Mouse (Mus musculus) neural tube, embryonic 11.5 days (tissue): ENCODE measurements at regions not wholly inside any gene's neighbourhood (a gene's known extent, or its start where the extent isn't known, plus 50 kb on each side); places are given as distances from the start of the nearest gene placed in this dataset.

Source experiments
- ATAC-seq: fragments of 200-750 bp; cut with Nextera tagmentation; 2 replicates; pipeline ENCODE4 v1.8.0; 2017; ENCODE audit warnings: moderate number of reproducible peaks, mild to moderate bottlenecking, moderate TSS enrichment, moderate library complexity; ENCODE audit not compliant: insufficient read depth, low FRiP score, low TSS enrichment
- DNase-seq: peaks from one replicate; pipeline ENCODE4 v3.0.0-alpha.2; 2015; ENCODE audit warnings: low spot score
- H3K27ac ChIP-seq: fragments of 300-500 bp; sonication (generic); 2 replicates; pipeline ENCODE4 v1.5.1; 2014; ENCODE audit warnings: low read depth, mild to moderate bottlenecking, low read length
- H3K27me3 ChIP-seq: fragments of 300-500 bp; sonication (generic); 2 replicates; pipeline ENCODE4 v1.6.1; 2014; ENCODE audit warnings: mild to moderate bottlenecking, low read length, mixed read lengths; ENCODE audit not compliant: control insufficient read depth, insufficient read depth
- H3K36me3 ChIP-seq: fragments of 300-500 bp; sonication (generic); 2 replicates; pipeline ENCODE4 v1.6.1; 2014; ENCODE audit warnings: mild to moderate bottlenecking, low read length, moderate library complexity, mixed read lengths; ENCODE audit not compliant: control insufficient read depth, insufficient read depth
- H3K4me1 ChIP-seq: fragments of 300-500 bp; sonication (generic); 2 replicates; pipeline ENCODE4 v1.6.1; 2014; ENCODE audit warnings: low read length, mixed read lengths; ENCODE audit not compliant: control insufficient read depth, insufficient read depth
- H3K4me2 ChIP-seq: fragments of 300-500 bp; sonication (generic); 2 replicates; pipeline ENCODE4 v1.6.1; 2014; ENCODE audit warnings: low read depth, mild to moderate bottlenecking, moderate library complexity
- H3K4me3 ChIP-seq: fragments of 300-500 bp; sonication (generic); 2 replicates; pipeline ENCODE4 v1.5.1; 2014; ENCODE audit warnings: low read depth, low read length
- H3K9ac ChIP-seq: fragments of 300-500 bp; sonication (generic); 2 replicates; pipeline ENCODE4 v1.6.1; 2014; ENCODE audit warnings: mild to moderate bottlenecking, low read length
- H3K9me3 ChIP-seq: fragments of 300-500 bp; sonication (generic); 2 replicates; pipeline ENCODE4 v1.6.1; 2016; ENCODE audit warnings: low read length; ENCODE audit not compliant: control insufficient read depth
- WGBS: fragments of 180-500 bp; shearing (Covaris S2); extraction: QIAGEN DNeasy Blood & Tissue Kit; methylation state at CpG from one replicate; pipeline ENCODE4 v1.1.7; 2014; 5-methylcytosine and 5-hydroxymethylcytosine counted together

DNA sequence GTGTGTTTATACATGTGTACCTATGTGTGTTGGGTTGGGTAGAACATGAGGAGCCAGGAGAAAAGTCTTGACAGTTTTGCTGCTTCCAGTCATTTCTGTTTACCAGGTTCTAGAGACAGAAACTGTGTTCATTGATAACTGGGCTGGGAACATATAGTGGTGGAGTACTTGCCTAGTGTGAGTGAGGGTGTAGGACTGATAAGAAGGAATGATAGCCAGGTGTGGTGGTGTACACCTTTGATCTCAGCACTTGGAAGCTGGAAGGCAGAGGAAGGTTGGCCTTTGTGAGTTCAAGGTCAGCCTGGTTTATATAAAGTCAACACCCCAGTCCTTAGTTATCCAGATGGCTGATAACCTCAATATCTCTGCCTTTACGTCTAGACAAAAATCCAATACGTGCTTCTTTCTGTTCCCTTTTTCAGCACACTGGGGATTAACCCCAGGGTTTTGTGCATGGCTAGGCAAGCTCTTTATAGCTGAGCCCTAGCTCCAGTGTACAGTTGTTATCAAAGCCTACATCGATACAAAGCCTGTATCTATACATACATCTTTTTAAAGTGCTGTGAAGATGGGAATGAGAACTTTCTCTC lies 75.8 kb upstream of the Ptch1 start:
- Histone ChIP-seq H3K9me3 (no peaks in the 10 kb centered on the region), H3K27me3 (no peaks in the 10 kb centered on the region), H3K36me3 (no peaks in the 10 kb centered on the region), H3K4me2 (no peak overlapping the region), H3K4me3 (no peak overlapping the region), H3K4me1 (no peaks in the 10 kb centered on the region), H3K9ac (no peak overlapping the region), H3K27ac (no peak overlapping the region)
- 86% methylated on average over 3 of the region's 3 CpGs for WGBS
- ATAC-seq = no peak
- no peak for DNase-seq

DNA sequence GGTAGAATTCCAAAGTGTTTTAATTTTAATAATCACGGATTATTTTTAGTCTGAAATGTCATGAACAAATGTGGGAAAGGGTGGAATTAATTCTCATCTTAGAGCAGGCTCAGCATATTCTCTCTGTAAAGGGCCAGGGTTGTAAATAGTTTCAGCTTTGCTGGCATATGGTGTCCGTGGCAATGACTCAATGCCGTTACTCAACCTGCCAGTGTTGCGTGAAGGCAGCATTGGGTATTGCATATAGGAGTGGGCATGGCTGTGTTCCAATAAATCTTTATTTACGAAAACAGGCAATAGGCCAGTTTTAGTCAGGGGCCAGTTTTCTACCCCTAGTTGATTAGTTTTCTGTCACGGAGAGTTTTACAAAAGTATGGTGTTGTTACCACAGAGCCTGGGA lies 81.1 kb upstream of the Ptch1 start:
- no peak overlapping the region for H3K27ac ChIP-seq
- H3K27me3 ChIP-seq = no peaks in the 10 kb centered on the region
- H3K4me2 ChIP-seq = no peak overlapping the region
- no peak overlapping the region for H3K9ac ChIP-seq
- DNase-seq = no peak
- no peak overlapping the region for H3K4me3 ChIP-seq
- H3K9me3 ChIP-seq = no peaks in the 10 kb centered on the region
- no peaks in the 10 kb centered on the region for H3K4me1 ChIP-seq
- WGBS = 87% methylated on average over 6 of the region's 6 CpGs
- no peaks in the 10 kb centered on the region for H3K36me3 ChIP-seq
- no peak for ATAC-seq

DNA sequence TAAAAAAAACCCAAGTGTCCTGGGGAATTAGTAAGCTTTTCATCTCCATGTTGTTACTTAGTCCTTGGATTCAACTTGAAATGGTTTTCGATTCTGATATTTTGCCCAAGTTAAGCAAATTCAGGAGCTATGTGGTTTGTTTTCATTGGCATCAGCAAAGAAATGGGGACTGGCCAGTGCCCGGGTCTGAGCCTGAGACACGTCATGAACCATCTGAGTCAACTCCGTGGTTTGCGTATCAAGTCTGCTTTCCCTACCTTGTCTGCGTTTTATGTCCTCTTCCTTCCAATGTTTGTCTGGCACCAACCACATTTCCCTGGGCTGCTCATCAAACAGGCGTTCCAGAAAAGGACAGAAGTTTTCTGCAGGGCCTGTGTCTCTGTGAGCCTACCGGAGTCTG lies 83.7 kb upstream of the Ptch1 start:
- H3K4me1 ChIP-seq = no peaks in the 10 kb centered on the region
- no peak overlapping the region for H3K4me2 ChIP-seq
- ATAC-seq = no peak
- no peak overlapping the region for H3K4me3 ChIP-seq
- DNase-seq = no peak
- H3K36me3 ChIP-seq = no peaks in the 10 kb centered on the region
- no peak overlapping the region for H3K9ac ChIP-seq
- no peaks in the 10 kb centered on the region for H3K27me3 ChIP-seq
- no peak overlapping the region for H3K27ac ChIP-seq
- WGBS = 92% methylated on average over 8 of the region's 8 CpGs
- no peaks in the 10 kb centered on the region for H3K9me3 ChIP-seq

DNA sequence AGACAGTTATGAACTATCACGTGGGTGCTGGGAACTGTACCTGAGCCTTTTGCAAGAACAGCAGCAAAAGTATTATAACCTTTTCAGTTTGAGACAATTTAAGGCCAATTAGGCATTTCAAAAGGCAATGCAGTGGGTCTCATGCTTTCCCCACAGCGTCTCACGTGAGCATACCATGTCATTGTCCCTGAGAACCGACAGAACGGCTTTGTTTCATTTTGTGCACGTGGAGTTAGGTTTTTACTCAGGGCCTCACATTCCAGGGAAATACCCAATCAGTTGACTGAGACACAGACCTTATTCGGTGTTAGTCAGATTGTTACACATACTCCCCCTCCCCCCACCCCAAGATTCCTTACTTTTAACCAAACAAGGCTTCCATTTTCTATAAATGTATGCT lies 86.0 kb upstream of the Ptch1 start:
- Histone ChIP-seq H3K27me3 (no peaks in the 10 kb centered on the region), H3K4me3 (no peak overlapping the region), H3K36me3 (no peaks in the 10 kb centered on the region), H3K4me2 (no peak overlapping the region), H3K27ac (no peak overlapping the region), H3K9me3 (no peaks in the 10 kb centered on the region), H3K4me1 (no peaks in the 10 kb centered on the region), H3K9ac (no peak overlapping the region)
- 90% methylated on average over 7 of the region's 7 CpGs for WGBS
- no peak for ATAC-seq
- no peak for DNase-seq

DNA sequence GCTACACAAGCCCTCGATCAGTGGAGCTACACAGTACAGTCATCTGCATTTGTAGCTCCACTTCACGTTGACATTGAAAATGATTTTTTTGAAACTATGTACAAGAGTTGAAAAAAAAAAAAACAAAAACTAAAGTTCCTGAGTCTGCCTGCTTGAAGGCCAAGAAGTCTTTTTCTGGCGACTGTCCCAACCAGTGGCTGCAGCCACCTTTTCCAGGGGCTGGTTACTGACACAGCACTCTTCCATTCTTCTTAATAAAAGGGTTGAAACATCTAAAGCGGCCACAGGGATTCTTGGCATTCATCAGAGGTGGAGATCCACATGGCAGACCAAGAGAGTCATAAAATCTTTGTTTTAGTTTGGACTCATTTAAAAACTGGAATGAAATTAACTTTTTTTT lies 87.0 kb upstream of the Ptch1 start:
- H3K36me3 ChIP-seq = no peaks in the 10 kb centered on the region
- no peak overlapping the region for H3K4me3 ChIP-seq
- ATAC-seq (no peak), DNase-seq (no peak)
- no peaks in the 10 kb centered on the region for H3K9me3 ChIP-seq
- no peak overlapping the region for H3K4me2 ChIP-seq
- H3K27me3 ChIP-seq = no peaks in the 10 kb centered on the region
- H3K9ac ChIP-seq = no peak overlapping the region
- H3K4me1 ChIP-seq = no peaks in the 10 kb centered on the region
- no peak overlapping the region for H3K27ac ChIP-seq
- 87% methylated on average over 4 of the region's 4 CpGs for WGBS

DNA sequence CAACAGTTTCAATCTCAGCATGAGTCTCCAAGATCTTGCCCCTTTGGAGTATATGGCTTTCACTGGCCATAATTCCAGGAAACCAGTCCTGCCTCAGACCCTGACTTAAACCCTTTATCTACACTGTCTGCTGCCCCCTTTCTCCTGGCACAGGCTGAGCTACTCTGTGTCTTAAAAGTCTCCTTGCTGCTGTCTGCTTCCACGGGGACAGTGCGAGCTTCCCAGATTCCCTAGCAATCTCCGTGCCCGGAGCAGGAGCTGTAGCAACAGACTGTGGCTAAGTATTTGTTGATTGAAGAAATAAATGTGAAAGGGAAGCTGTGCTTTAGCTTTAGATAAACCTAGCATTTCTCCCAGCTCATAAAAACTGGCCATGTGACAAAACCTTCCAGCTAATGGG lies 95.2 kb upstream of the Ptch1 start:
- H3K4me2 ChIP-seq = no peak overlapping the region
- DNase-seq (no peak), ATAC-seq (no peak)
- H3K4me1 ChIP-seq = no peaks in the 10 kb centered on the region; the same call in 1 of the 2 replicates
- WGBS = 13% methylated on average over 4 of the region's 4 CpGs
- H3K27ac ChIP-seq = no peak overlapping the region
- no peak overlapping the region for H3K4me3 ChIP-seq
- no peak overlapping the region for H3K9ac ChIP-seq
- H3K27me3 ChIP-seq = no peaks in the 10 kb centered on the region
- no peaks in the 10 kb centered on the region for H3K9me3 ChIP-seq
- H3K36me3 ChIP-seq = no peaks in the 10 kb centered on the region

DNA sequence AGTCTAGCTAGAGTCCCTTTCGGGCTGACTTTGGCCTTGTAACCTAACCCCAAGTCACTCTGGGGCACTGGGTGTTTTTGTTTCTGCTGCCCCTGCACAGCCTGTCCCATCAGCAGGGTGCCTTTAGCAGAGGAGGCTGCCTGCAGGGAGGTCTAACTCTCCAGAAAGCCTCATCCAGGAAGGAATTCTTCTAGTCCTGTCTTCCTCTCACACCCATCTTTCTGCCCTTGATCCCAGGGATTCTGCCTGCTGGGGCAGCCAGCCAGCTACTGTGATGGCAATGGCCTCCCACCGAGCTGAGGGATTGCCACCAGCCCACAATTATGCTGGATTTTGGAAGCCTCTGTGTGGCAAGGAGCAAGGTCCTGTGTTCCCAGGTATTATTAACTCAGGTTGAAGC lies 95.6 kb upstream of the Ptch1 start:
- no peaks in the 10 kb centered on the region; the same call in 1 of the 2 replicates for H3K4me1 ChIP-seq
- no peaks in the 10 kb centered on the region for H3K27me3 ChIP-seq
- 9% methylated on average over 2 of the region's 2 CpGs for WGBS
- no peaks in the 10 kb centered on the region for H3K9me3 ChIP-seq
- H3K4me3 ChIP-seq = no peak overlapping the region
- H3K4me2 ChIP-seq = no peak overlapping the region
- no peak overlapping the region for H3K9ac ChIP-seq
- no peak overlapping the region for H3K27ac ChIP-seq
- ATAC-seq (no peak), DNase-seq (no peak)
- H3K36me3 ChIP-seq = no peaks in the 10 kb centered on the region

DNA sequence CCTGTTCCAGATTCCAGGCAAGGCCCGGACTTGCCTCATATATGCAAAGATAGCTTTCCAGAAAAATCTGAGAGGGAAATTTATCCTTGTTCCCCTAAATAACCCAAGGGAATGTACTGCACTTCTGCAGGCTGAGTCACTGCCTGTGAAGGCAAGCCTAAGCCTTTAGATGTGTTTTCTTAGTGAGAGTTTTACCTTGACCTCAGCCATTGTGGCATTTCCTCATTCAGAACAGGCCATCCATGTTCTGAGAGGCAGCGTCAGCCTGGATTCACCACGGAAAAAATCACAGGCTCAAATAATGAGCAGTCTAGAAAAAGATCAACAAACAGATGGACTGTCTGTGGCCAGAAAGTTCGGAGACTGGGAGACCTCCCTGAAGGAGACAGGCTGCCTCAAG lies 99.0 kb upstream of the Ptch1 start:
- no peak for DNase-seq
- H3K27ac ChIP-seq = no peak overlapping the region
- H3K4me2 ChIP-seq = no peak overlapping the region
- no peak for ATAC-seq
- H3K4me3 ChIP-seq = no peak overlapping the region
- no peak overlapping the region for H3K9ac ChIP-seq
- no peaks in the 10 kb centered on the region for H3K9me3 ChIP-seq
- no peaks in the 10 kb centered on the region; the same call in 1 of the 2 replicates for H3K4me1 ChIP-seq
- no peaks in the 10 kb centered on the region for H3K27me3 ChIP-seq
- H3K36me3 ChIP-seq = no peaks in the 10 kb centered on the region
- WGBS = 64% methylated on average over 4 of the region's 4 CpGs

DNA sequence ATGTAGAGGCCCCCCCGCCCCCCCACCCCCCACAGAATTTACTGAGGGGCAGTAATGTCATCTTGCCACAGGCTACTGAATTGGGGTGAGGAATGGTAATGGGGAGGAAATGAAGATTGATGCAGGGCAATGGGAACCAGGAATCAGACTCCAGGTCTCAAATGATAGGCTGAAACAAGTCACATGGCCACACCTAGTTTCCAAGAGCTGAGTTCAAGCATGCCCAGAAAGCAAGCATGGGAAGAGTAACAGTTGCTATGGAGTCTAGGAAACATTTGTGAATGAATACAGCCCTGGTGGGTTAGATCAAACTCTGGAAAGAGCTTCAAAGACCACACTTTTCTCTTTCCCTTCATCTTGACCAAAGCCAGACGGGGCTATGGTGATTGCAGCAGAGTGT lies 104.3 kb upstream of the Ptch1 start:
- Histone ChIP-seq H3K9me3 (no peaks in the 10 kb centered on the region), H3K4me1 (no peaks in the 10 kb centered on the region), H3K4me3 (no peak overlapping the region), H3K9ac (no peak overlapping the region), H3K4me2 (no peak overlapping the region), H3K27me3 (no peaks in the 10 kb centered on the region), H3K27ac (no peak overlapping the region), H3K36me3 (no peaks in the 10 kb centered on the region)
- 65% methylated on average over 2 of the region's 2 CpGs for WGBS
- DNase-seq = no peak
- no peak for ATAC-seq
